Mouse (Mus musculus) embryo, embryonic 11.5 days (tissue): Measurements from ENCODE around the gene Sgms2.
"Not testable (repeated sequence)": the region's sequence is repeated elsewhere in the genome, so short reads cannot be mapped to it uniquely, and the experiment has no call there.

Experiments
- DNase-seq: peaks from one replicate; pipeline ENCODE4 v3.0.0-alpha.2; 2012; ENCODE audit warnings: low read depth, low spot score

The Sgms2 gene

GRCm38 (mm10) chr3:131358205-131358604, 133.0 kb downstream of the Sgms2 start:
- no peak for DNase-seq

GRCm38 (mm10) chr3:131357643-131358042, 133.6 kb downstream of the Sgms2 start:
- no peak for DNase-seq

- no peak for DNase-seq
Measured at GRCm38 (mm10) chr3:131356026-131356425, 135.2 kb downstream of the Sgms2 start.

GRCm38 (mm10) chr3:131350539-131350938, 140.7 kb downstream of the Sgms2 start:
- no peak for DNase-seq

- no peak for DNase-seq
Measured at GRCm38 (mm10) chr3:131349013-131349412, 142.2 kb downstream of the Sgms2 start.

- no peak for DNase-seq
Measured at GRCm38 (mm10) chr3:131348579-131348950, 142.6 kb downstream of the Sgms2 start.

- DNase-seq, result peak; percentile 9
Measured at GRCm38 (mm10) chr3:131347831-131348578, 143.2 kb downstream of the Sgms2 start.

- no peak for DNase-seq
Measured at GRCm38 (mm10) chr3:131345903-131346302, 145.3 kb downstream of the Sgms2 start.

- DNase-seq, result no peak
Measured at GRCm38 (mm10) chr3:131343311-131343710, 147.9 kb downstream of the Sgms2 start.

- no peak for DNase-seq
Measured at GRCm38 (mm10) chr3:131340885-131341284, 150.3 kb downstream of the Sgms2 start.

GRCm38 (mm10) chr3:131339280-131339679, 151.9 kb downstream of the Sgms2 start:
- no peak for DNase-seq

- DNase-seq, result not testable (repeated sequence)
Measured at GRCm38 (mm10) chr3:131337749-131338148, 153.5 kb downstream of the Sgms2 start.

GRCm38 (mm10) chr3:131336629-131337028, 154.6 kb downstream of the Sgms2 start:
- no peak for DNase-seq

GRCm38 (mm10) chr3:131335117-131335547, 156.1 kb downstream of the Sgms2 start:
- DNase-seq, result no peak

GRCm38 (mm10) chr3:131327189-131327588, 164.0 kb downstream of the Sgms2 start:
- no peak for DNase-seq

- no peak for DNase-seq
Measured at GRCm38 (mm10) chr3:131326637-131327036, 164.6 kb downstream of the Sgms2 start.

GRCm38 (mm10) chr3:131322081-131322815, 169.0 kb downstream of the Sgms2 start:
- DNase-seq, result no peak

- DNase-seq, result peak; percentile 72
Measured at GRCm38 (mm10) chr3:131320184-131320583, 171.0 kb downstream of the Sgms2 start.

GRCm38 (mm10) chr3:131318211-131318610, 173.0 kb downstream of the Sgms2 start:
- DNase-seq, result no peak

- DNase-seq, result no peak
Measured at GRCm38 (mm10) chr3:131317126-131317525, 174.1 kb downstream of the Sgms2 start.

GRCm38 (mm10) chr3:131315957-131316510, 175.2 kb downstream of the Sgms2 start:
- DNase-seq, result no peak

- no peak for DNase-seq
Measured at GRCm38 (mm10) chr3:131312340-131312739, 178.9 kb downstream of the Sgms2 start.

GRCm38 (mm10) chr3:131310572-131310971, 180.6 kb downstream of the Sgms2 start:
- DNase-seq, result no peak
